Mouse (Mus musculus) embryonic fibroblast, embryonic 13.5 days (primary cell): Measurements from ENCODE around the gene Dnajc16.

Source experiments
- CTCF ChIP-seq: IDR thresholded peaks from 2 replicates; pipeline ENCODE4 v1.5.1; 2011; ENCODE audit warnings: mild to moderate bottlenecking, control low read depth, low read length, moderate library complexity, borderline replicate concordance; ENCODE audit not compliant: insufficient read depth
- POLR2A ChIP-seq: IDR thresholded peaks from 2 replicates; pipeline ENCODE4 v1.6.1; 2011; ENCODE audit warnings: low read depth, mild to moderate bottlenecking, control low read depth, low read length, moderate library complexity

GRCm38 (mm10) chr4:141762102-141762598 is 28.6 kb downstream of the Dnajc16 start:
- TF ChIP-seq CTCF, result no peak
- no peak for TF ChIP-seq POLR2A
